Mouse (Mus musculus): ENCODE data around the gene Bola1. TPM values are rescaled to one million over a fixed set of nuclear protein-coding genes. Genes with fewer than 3 reads are reported as not detected.

Gene Bola1
- polyA plus RNA-seq, 1 experiment, result 14.1 TPM

GRCm38 (mm10) chr3:96226695-96227648 is 7.5 kb upstream of the Bola1 start:
- Histone ChIP-seq H3K27ac (ENCODE audit: insufficient read depth, low read depth, low read length) (peak overlapping the region; percentile 93), H3K4me1 (ENCODE audit: control insufficient read depth, insufficient read depth, low read length) (peaks cover 70% of the 10 kb centered on the region), H3K4me3 (ENCODE audit: insufficient read depth, low read length) (peak overlapping the region; percentile 11; the same call in 1 of the 2 replicates)
- TF ChIP-seq POLR2A (IDR thresholded peaks at IDR 0.05; ENCODE audit: borderline replicate concordance, low read depth, low read length) (no peak), CTCF (IDR thresholded peaks at IDR 0.05; ENCODE audit: low read depth, low read length) (no peak)

GRCm38 (mm10) chr3:96225421-96225820 is 5.9 kb upstream of the Bola1 start:
- Histone ChIP-seq H3K4me1 (ENCODE audit: control insufficient read depth, insufficient read depth, low read length) (peaks cover 62% of the 10 kb centered on the region), H3K4me3 (ENCODE audit: insufficient read depth, low read length) (peak overlapping the region; percentile 7), H3K27ac (ENCODE audit: insufficient read depth, low read depth, low read length) (peak overlapping the region; percentile 83)
- TF ChIP-seq CTCF (IDR thresholded peaks at IDR 0.05; ENCODE audit: low read depth, low read length) (no peak), POLR2A (IDR thresholded peaks at IDR 0.05; ENCODE audit: borderline replicate concordance, low read depth, low read length) (no peak)

GRCm38 (mm10) chr3:96222774-96223173 is 3.3 kb upstream of the Bola1 start:
- peak overlapping the region; percentile 80 for H3K27ac ChIP-seq (ENCODE audit: insufficient read depth, low read depth, low read length)

GRCm38 (mm10) chr3:96221640-96222038 is 2.1 kb upstream of the Bola1 start:
- Histone ChIP-seq H3K4me3 (ENCODE audit: insufficient read depth, low read length) (peak overlapping the region; percentile 69), H3K27ac (ENCODE audit: insufficient read depth, low read depth, low read length) (peak overlapping the region; percentile 80), H3K4me1 (ENCODE audit: control insufficient read depth, insufficient read depth, low read length) (peaks cover 31% of the 10 kb centered on the region)
- TF ChIP-seq CTCF (IDR thresholded peaks at IDR 0.05; ENCODE audit: low read depth, low read length) (no peak), POLR2A (IDR thresholded peaks at IDR 0.05; ENCODE audit: borderline replicate concordance, low read depth, low read length) (no peak)

More at GRCm38 (mm10) chr3:96222774-96223173, 3.3 kb upstream of the Bola1 start:
- Histone ChIP-seq H3K4me1 (ENCODE audit: control insufficient read depth, insufficient read depth, low read length) (peaks cover 40% of the 10 kb centered on the region), H3K4me3 (ENCODE audit: insufficient read depth, low read length) (peak overlapping the region; percentile 50)
- no peak for TF ChIP-seq POLR2A (IDR thresholded peaks at IDR 0.05; ENCODE audit: borderline replicate concordance, low read depth, low read length)

GRCm38 (mm10) chr3:96220765-96221639 is 1.5 kb upstream of the Bola1 start, which contains the start of the genes Hist2h2ac and Hist2h2be:
TSS of gene Hist2h2ac (minus strand) at chr3:96220880.
TSS of gene Hist2h2be (plus strand) at chr3:96221119.
- H3K4me3 ChIP-seq (ENCODE audit: insufficient read depth, low read length), result peak within 1 kb of the TSS; percentile 83
- peaks cover 27% of the 10 kb centered on the region for H3K4me1 ChIP-seq (ENCODE audit: control insufficient read depth, insufficient read depth, low read length)
- TF ChIP-seq POLR2A (IDR thresholded peaks at IDR 0.05; ENCODE audit: borderline replicate concordance, low read depth, low read length) (0 out of 2 replicates have a peak, but pooled peaks have one; percentile 85), CTCF (IDR thresholded peaks at IDR 0.05; ENCODE audit: low read depth, low read length) (no peak)
- peak within 1 kb of the TSS; percentile 94 for H3K27ac ChIP-seq (ENCODE audit: insufficient read depth, low read depth, low read length)

- 0 out of 2 replicates have a peak, but pooled peaks have one; percentile 3 for TF ChIP-seq POLR2A (IDR thresholded peaks at IDR 0.05; ENCODE audit: borderline replicate concordance, low read depth, low read length)
- peak overlapping the region; percentile 94 for H3K27ac ChIP-seq (ENCODE audit: insufficient read depth, low read depth, low read length)
- H3K4me1 ChIP-seq (ENCODE audit: control insufficient read depth, insufficient read depth, low read length), result peaks cover 20% of the 10 kb centered on the region
- H3K4me3 ChIP-seq (ENCODE audit: insufficient read depth, low read length), result peak overlapping the region; percentile 83
Measured at GRCm38 (mm10) chr3:96220131-96220764, 739 bp upstream of the Bola1 start.

GRCm38 (mm10) chr3:96219191-96219641 is 293 bp downstream of the Bola1 start:
- peak overlapping the region; percentile 94 for H3K27ac ChIP-seq (ENCODE audit: insufficient read depth, low read depth, low read length)
- TF ChIP-seq POLR2A (IDR thresholded peaks at IDR 0.05; ENCODE audit: borderline replicate concordance, low read depth, low read length) (no peak), CTCF (IDR thresholded peaks at IDR 0.05; ENCODE audit: low read depth, low read length) (peak; percentile 47; the same call in 1 of the 2 replicates)

GRCm38 (mm10) chr3:96209242-96209641 is 10.3 kb downstream of the Bola1 start:
- TF ChIP-seq POLR2A (IDR thresholded peaks at IDR 0.05; ENCODE audit: borderline replicate concordance, low read depth, low read length), result no peak
- 0 out of 2 replicates have a peak, but pooled peaks have one; percentile 13 for TF ChIP-seq CTCF (IDR thresholded peaks at IDR 0.05; ENCODE audit: low read depth, low read length)
- no peak overlapping the region for H3K27ac ChIP-seq (ENCODE audit: insufficient read depth, low read depth, low read length)
- no peak overlapping the region for H3K4me3 ChIP-seq (ENCODE audit: insufficient read depth, low read length)
- H3K4me1 ChIP-seq (ENCODE audit: control insufficient read depth, insufficient read depth, low read length), result peaks cover 3% of the 10 kb centered on the region; the same call in 1 of the 2 replicates

More at GRCm38 (mm10) chr3:96219191-96219641, 293 bp downstream of the Bola1 start:
- peak overlapping the region; percentile 83 for H3K4me3 ChIP-seq (ENCODE audit: insufficient read depth, low read length)
- peaks cover 11% of the 10 kb centered on the region for H3K4me1 ChIP-seq (ENCODE audit: control insufficient read depth, insufficient read depth, low read length)

- Histone ChIP-seq H3K4me3 (ENCODE audit: insufficient read depth, low read length) (no peak overlapping the region), H3K27ac (ENCODE audit: insufficient read depth, low read depth, low read length) (no peak overlapping the region), H3K4me1 (ENCODE audit: control insufficient read depth, insufficient read depth, low read length) (no peaks in the 10 kb centered on the region)
- TF ChIP-seq CTCF (IDR thresholded peaks at IDR 0.05; ENCODE audit: low read depth, low read length) (no peak), POLR2A (IDR thresholded peaks at IDR 0.05; ENCODE audit: borderline replicate concordance, low read depth, low read length) (no peak)
Measured at GRCm38 (mm10) chr3:96207819-96208218, 11.7 kb downstream of the Bola1 start.

Data from bone marrow macrophage, adult 2 months (primary cell).